Mouse (Mus musculus) neural tube, embryonic 11.5 days (tissue): ENCODE measurements at regions not wholly inside any gene's neighbourhood (a gene's known extent, or its start where the extent isn't known, plus 50 kb on each side); places are given as distances from the start of the nearest gene placed in this dataset.

Experiments
- ATAC-seq: fragments of 200-750 bp; cut with Nextera tagmentation; 2 replicates; pipeline ENCODE4 v1.8.0; 2017; ENCODE audit warnings: moderate number of reproducible peaks, mild to moderate bottlenecking, moderate TSS enrichment, moderate library complexity; ENCODE audit not compliant: insufficient read depth, low FRiP score, low TSS enrichment
- DNase-seq: peaks from one replicate; pipeline ENCODE4 v3.0.0-alpha.2; 2015; ENCODE audit warnings: low spot score
- H3K27ac ChIP-seq: fragments of 300-500 bp; sonication (generic); 2 replicates; pipeline ENCODE4 v1.5.1; 2014; ENCODE audit warnings: low read depth, mild to moderate bottlenecking, low read length
- H3K27me3 ChIP-seq: fragments of 300-500 bp; sonication (generic); 2 replicates; pipeline ENCODE4 v1.6.1; 2014; ENCODE audit warnings: mild to moderate bottlenecking, low read length, mixed read lengths; ENCODE audit not compliant: control insufficient read depth, insufficient read depth
- H3K36me3 ChIP-seq: fragments of 300-500 bp; sonication (generic); 2 replicates; pipeline ENCODE4 v1.6.1; 2014; ENCODE audit warnings: mild to moderate bottlenecking, low read length, moderate library complexity, mixed read lengths; ENCODE audit not compliant: control insufficient read depth, insufficient read depth
- H3K4me1 ChIP-seq: fragments of 300-500 bp; sonication (generic); 2 replicates; pipeline ENCODE4 v1.6.1; 2014; ENCODE audit warnings: low read length, mixed read lengths; ENCODE audit not compliant: control insufficient read depth, insufficient read depth
- H3K4me2 ChIP-seq: fragments of 300-500 bp; sonication (generic); 2 replicates; pipeline ENCODE4 v1.6.1; 2014; ENCODE audit warnings: low read depth, mild to moderate bottlenecking, moderate library complexity
- H3K4me3 ChIP-seq: fragments of 300-500 bp; sonication (generic); 2 replicates; pipeline ENCODE4 v1.5.1; 2014; ENCODE audit warnings: low read depth, low read length
- H3K9ac ChIP-seq: fragments of 300-500 bp; sonication (generic); 2 replicates; pipeline ENCODE4 v1.6.1; 2014; ENCODE audit warnings: mild to moderate bottlenecking, low read length
- H3K9me3 ChIP-seq: fragments of 300-500 bp; sonication (generic); 2 replicates; pipeline ENCODE4 v1.6.1; 2016; ENCODE audit warnings: low read length; ENCODE audit not compliant: control insufficient read depth
- WGBS: fragments of 180-500 bp; shearing (Covaris S2); extraction: QIAGEN DNeasy Blood & Tissue Kit; methylation state at CpG from one replicate; pipeline ENCODE4 v1.1.7; 2014; 5-methylcytosine and 5-hydroxymethylcytosine counted together

- Histone ChIP-seq H3K9ac (no peak overlapping the region), H3K27ac (peak overlapping the region; percentile 71), H3K9me3 (no peaks in the 10 kb centered on the region), H3K4me1 (peaks cover 11% of the 10 kb centered on the region), H3K4me3 (no peak overlapping the region), H3K27me3 (no peaks in the 10 kb centered on the region), H3K36me3 (no peaks in the 10 kb centered on the region), H3K4me2 (no peak overlapping the region)
- ATAC-seq = no peak
- WGBS = 57% methylated on average over 5 of the region's 5 CpGs
- DNase-seq = no peak
Measured at GRCm38 (mm10) chr3:35403952-35404351, 350.0 kb upstream of the Atp11b start.

GRCm38 (mm10) chr3:35404492-35405390 lies 349.2 kb upstream of the Atp11b start:
- Histone ChIP-seq H3K9ac (no peak overlapping the region), H3K4me2 (no peak overlapping the region), H3K36me3 (no peaks in the 10 kb centered on the region), H3K27ac (peak overlapping the region; percentile 71), H3K27me3 (no peaks in the 10 kb centered on the region), H3K9me3 (no peaks in the 10 kb centered on the region), H3K4me1 (peaks cover 11% of the 10 kb centered on the region), H3K4me3 (no peak overlapping the region)
- 4% methylated on average over 10 of the region's 10 CpGs for WGBS
- ATAC-seq (peak; percentile 90), DNase-seq (peak; percentile 87)

- Histone ChIP-seq H3K9ac (no peak overlapping the region), H3K4me2 (no peak overlapping the region)
- peak; percentile 82 for DNase-seq
Measured at GRCm38 (mm10) chr3:35405621-35406079, 348.3 kb upstream of the Atp11b start.

GRCm38 (mm10) chr3:35437687-35438086 lies 316.2 kb upstream of the Atp11b start:
- Histone ChIP-seq H3K27me3 (no peaks in the 10 kb centered on the region), H3K4me2 (no peak overlapping the region), H3K9me3 (no peaks in the 10 kb centered on the region), H3K4me3 (no peak overlapping the region), H3K4me1 (no peaks in the 10 kb centered on the region), H3K36me3 (no peaks in the 10 kb centered on the region), H3K27ac (no peak overlapping the region), H3K9ac (no peak overlapping the region)
- no peak for DNase-seq
- ATAC-seq = no peak
- 95% methylated on average over 1 of the region's 1 CpGs for WGBS

More at GRCm38 (mm10) chr3:35405621-35406079, 348.3 kb upstream of the Atp11b start:
- Histone ChIP-seq H3K36me3 (no peaks in the 10 kb centered on the region), H3K27ac (peak overlapping the region; percentile 71), H3K27me3 (no peaks in the 10 kb centered on the region), H3K9me3 (no peaks in the 10 kb centered on the region), H3K4me3 (no peak overlapping the region), H3K4me1 (peaks cover 9% of the 10 kb centered on the region)
- ATAC-seq = peak; percentile 73
- WGBS = 31% methylated on average over 14 of the region's 14 CpGs

- Histone ChIP-seq H3K9ac (no peak overlapping the region), H3K4me3 (no peak overlapping the region), H3K27ac (no peak overlapping the region), H3K36me3 (no peaks in the 10 kb centered on the region), H3K27me3 (no peaks in the 10 kb centered on the region), H3K9me3 (no peaks in the 10 kb centered on the region), H3K4me2 (no peak overlapping the region), H3K4me1 (no peaks in the 10 kb centered on the region)
- WGBS = 64% methylated on average over 4 of the region's 4 CpGs
- no peak for ATAC-seq
- DNase-seq = no peak
Measured at GRCm38 (mm10) chr3:35462858-35463257, 291.0 kb upstream of the Atp11b start.

GRCm38 (mm10) chr3:35464212-35464911 lies 289.5 kb upstream of the Atp11b start:
- Histone ChIP-seq H3K36me3 (no peaks in the 10 kb centered on the region), H3K4me2 (no peak overlapping the region), H3K4me3 (no peak overlapping the region), H3K9me3 (no peaks in the 10 kb centered on the region), H3K4me1 (no peaks in the 10 kb centered on the region), H3K27me3 (no peaks in the 10 kb centered on the region), H3K9ac (no peak overlapping the region), H3K27ac (no peak overlapping the region)
- 82% methylated on average over 11 of the region's 11 CpGs for WGBS
- ATAC-seq (no peak), DNase-seq (no peak)

- no peak overlapping the region for H3K4me2 ChIP-seq
- H3K9me3 ChIP-seq = no peaks in the 10 kb centered on the region
- H3K27ac ChIP-seq = no peak overlapping the region
- no peaks in the 10 kb centered on the region for H3K27me3 ChIP-seq
- H3K4me1 ChIP-seq = no peaks in the 10 kb centered on the region
- no peak overlapping the region for H3K9ac ChIP-seq
- 83% methylated on average over 3 of the region's 3 CpGs for WGBS
- H3K4me3 ChIP-seq = no peak overlapping the region
- DNase-seq (no peak), ATAC-seq (no peak)
- H3K36me3 ChIP-seq = no peaks in the 10 kb centered on the region
Measured at GRCm38 (mm10) chr3:35465956-35466355, 287.9 kb upstream of the Atp11b start.

- no peak overlapping the region for H3K4me2 ChIP-seq
- no peak overlapping the region for H3K4me3 ChIP-seq
- no peak overlapping the region for H3K27ac ChIP-seq
- DNase-seq (no peak), ATAC-seq (no peak)
- H3K4me1 ChIP-seq = peaks cover 7% of the 10 kb centered on the region; the same call in 1 of the 2 replicates
- WGBS = 59% methylated on average over 7 of the region's 7 CpGs
- no peaks in the 10 kb centered on the region for H3K36me3 ChIP-seq
- H3K27me3 ChIP-seq = no peaks in the 10 kb centered on the region
- no peak overlapping the region for H3K9ac ChIP-seq
- H3K9me3 ChIP-seq = no peaks in the 10 kb centered on the region
Measured at GRCm38 (mm10) chr3:35473351-35473750, 280.6 kb upstream of the Atp11b start.
